In genomic region chr8:4166881-4167525, GRCm38 (mm10) we compare ENCODE assay signal across 8 mouse cellular contexts. TPM values are rescaled to one million over a fixed set of nuclear protein-coding genes. Genes with fewer than 3 reads are reported as not detected.
DNase-seq lines count a peak whose midpoint lies in the region; ATAC-seq and TF ChIP-seq lines count a peak whose summit lies in the region.

No protein-coding gene starts in this region.

- 9% methylated on average over 7 of the region's 10 CpGs for WGBS in heart, embryonic 11.5 days (ENCODE audit: insufficient replicate concordance)
- WGBS in macrophage (ENCODE audit: missing documents), result 7% methylated on average over 10 of the region's 10 CpGs

- peak overlapping the region; percentile 89 for H3K4me3 ChIP-seq in heart, embryonic 11.5 days (ENCODE audit: low read depth, low read length)
- H3K4me3 ChIP-seq in MEL (ENCODE audit: control insufficient read depth in 1 of 2, insufficient read depth in 1 of 2, low read depth in 2 of 2, low read length in 2 of 2) (peak overlapping the region; percentile 55 to 76), macrophage (ENCODE audit: inconsistent target) (peak overlapping the region; percentile 45)

- no peaks in the 10 kb centered on the region for H3K27me3 ChIP-seq in heart, embryonic 11.5 days (ENCODE audit: control insufficient read depth, insufficient read depth, low read length)
- no peaks in the 10 kb centered on the region for H3K27me3 ChIP-seq in MEL (ENCODE audit: control insufficient read depth in 1 of 2, insufficient read depth in 2 of 2, low read length in 2 of 2)

- no peaks in the 10 kb centered on the region for H3K36me3 ChIP-seq in heart, embryonic 11.5 days (ENCODE audit: control insufficient read depth, insufficient read depth, low read length)
- H3K36me3 ChIP-seq in MEL (ENCODE audit: control insufficient read depth in 1 of 2, insufficient read depth in 2 of 2, low read length in 2 of 2) (peaks cover 0 to 9% of the 10 kb centered on the region in 2 experiments; a peak in 2 of 4 replicates), macrophage (ENCODE audit: inconsistent target) (no peaks in the 10 kb centered on the region)

- TF ChIP-seq EP300 in MEL (IDR thresholded peaks at IDR 0.05; ENCODE audit: low read depth in 1 of 2, low read length in 2 of 2), result no peak

- H3K79me2 ChIP-seq in MEL (ENCODE audit: control insufficient read depth, insufficient read depth, low read length, poor library complexity), result peaks cover 4% of the 10 kb centered on the region; the same call in 1 of the 2 replicates
- H3K79me2 ChIP-seq in macrophage (ENCODE audit: inconsistent target), result no peaks in the 10 kb centered on the region

- peak overlapping the region; percentile 92 for H3K4me2 ChIP-seq in heart, embryonic 11.5 days

- no peaks in the 10 kb centered on the region; the same call in 1 of the 2 replicates for H3K4me1 ChIP-seq in heart, embryonic 11.5 days (ENCODE audit: control insufficient read depth, insufficient read depth, low read length)
- H3K4me1 ChIP-seq in MEL (ENCODE audit: control insufficient read depth in 1 of 2, insufficient read depth in 2 of 2, low read length in 2 of 2), result peaks cover 2 to 9% of the 10 kb centered on the region in 2 experiments; a peak in 3 of 4 replicates

- intact Hi-C loops in heart, postnatal 10 days (cut with DNase I), result loop anchor here (10.0 kb wide), 2 partner anchors 448 to 662 kb away; partner anchors contain the start of genes Mcoln1 and Zfp958

- H3K9ac ChIP-seq in heart, embryonic 11.5 days (ENCODE audit: low read depth, low read length), result peak overlapping the region; percentile 84
- peak overlapping the region; percentile 76 for H3K9ac ChIP-seq in MEL (ENCODE audit: control insufficient read depth, low read depth, low read length, poor library complexity, severe bottlenecking)

- no peak for TF ChIP-seq POLR2A in MEL (IDR thresholded peaks at IDR 0.05; ENCODE audit: control insufficient read depth in 1 of 2, insufficient read depth in 1 of 2, low read depth in 1 of 2, low read length in 2 of 2, poor library complexity in 1 of 2)

- no peaks in the 10 kb centered on the region for H3K9me3 ChIP-seq in heart, embryonic 11.5 days (replicated peaks; ENCODE audit: control insufficient read depth, low read length)
- no peaks in the 10 kb centered on the region for H3K9me3 ChIP-seq in MEL (replicated peaks; ENCODE audit: insufficient read depth, low read length)

- no peak for TF ChIP-seq CTCF in MEL (IDR thresholded peaks at IDR 0.05 in 2 of 3, conservative IDR thresholded peaks at IDR 0.05 in 1 of 3; ENCODE audit: control insufficient read depth in 1 of 3, insufficient read depth in 1 of 3, low read depth in 2 of 3, low read length in 3 of 3, poor library complexity in 1 of 3, severe bottlenecking in 1 of 3)

- no peak for DNase-seq in heart, adult 9 months (ENCODE audit: low spot score in 2 of 2)
- DNase-seq in MEL (ENCODE audit: low read depth, low spot score), result peak; percentile 12
- peak; percentile 10 to 19 for DNase-seq in heart, postnatal 10 days
- no peak for DNase-seq in urinary bladder, postnatal 14 days (ENCODE audit: low spot score)
- no peak for DNase-seq in urinary bladder, adult 2 months (ENCODE audit: low spot score)

- ATAC-seq in heart, embryonic 11.5 days (replicated peaks; ENCODE audit: insufficient number of reproducible peaks, low FRiP score, low TSS enrichment), result no peak
- ATAC-seq in activated CD4-positive, CD25-positive, alpha-beta regulatory T cell, adult 4 months, result no peak

- TF ChIP-seq RAD21 in MEL (IDR thresholded peaks at IDR 0.05; ENCODE audit: low read depth, low read length), result no peak

- H3K27ac ChIP-seq in heart, embryonic 11.5 days (ENCODE audit: low read depth, low read length), result no peak overlapping the region
- H3K27ac ChIP-seq in MEL (ENCODE audit: control insufficient read depth, low read depth, low read length), result no peak overlapping the region
- no peak overlapping the region for H3K27ac ChIP-seq in macrophage

TF ChIP-seq in MEL, 35 proteins besides CTCF, POLR2A, EP300 and RAD21:
- no peak for TF ChIP-seq ZC3H11A (IDR thresholded peaks at IDR 0.05; ENCODE audit: low read depth, low read length)
- no peak for TF ChIP-seq ETS1 (IDR thresholded peaks at IDR 0.05; ENCODE audit: low read depth, low read length)
- TF ChIP-seq BHLHE40 (IDR thresholded peaks at IDR 0.05; ENCODE audit: borderline replicate concordance, low read depth, low read length), result no peak
- no peak for TF ChIP-seq MAX (IDR thresholded peaks at IDR 0.05; ENCODE audit: low read length)

RNA-seq across cellular contexts. Expression of gene Evi5l, which starts 0.6 kb away (rescaled TPM):
- 10.3 and 12.7 TPM in 2 replicates for polyA plus RNA-seq in heart, embryonic 11.5 days (2014; fragmentation: Nextera tagmentation; extraction: Ambion mirVana)
- total RNA-seq in MEL (2012; rRNA removed), result 3.2 and 4.5 TPM in 2 replicates
- polyA plus RNA-seq in MEL (2012; ENCODE audit: insufficient read depth in 1 of 2, insufficient read length in 2 of 2, low read depth in 1 of 2, low replicate concordance in 2 of 2, missing spikeins in 1 of 2) (10 to 100 TPM in 1 of 2 experiments, not detected in 1; 10.8 TPM), macrophage (2018) (6.2 to 7.8 TPM (median 7.6 TPM) in 3 replicates)
- total RNA-seq in heart, postnatal 10 days (2021), result 10 to 100 TPM; 23.6 to 24.2 TPM
- 10 to 100 TPM; 11.1 to 60.4 (median 32.1) TPM for total RNA-seq in macrophage (2018; cell fraction: chromatin; rRNA removed)
- 10 to 100 TPM in 2 of 26 experiments, 1 to 10 TPM in 24; 5.5 to 10.5 (median 7.8) TPM for total RNA-seq in macrophage (2018; cell fraction: cytosol; rRNA removed)
- total RNA-seq in macrophage (2018; cell fraction: nucleus; rRNA removed), result 10 to 100 TPM in 19 of 26 experiments, 1 to 10 TPM in 7; 5.3 to 35.8 (median 13.2) TPM
- polyA plus RNA-seq in activated CD4-positive, CD25-positive, alpha-beta regulatory T cell, adult 4 months (2017; shearing (Covaris generic)), result 1 to 10 TPM; 4.1 TPM
- polyA plus RNA-seq in urinary bladder, adult 2 months (2012; rRNA removed), result 13.7 and 19.1 TPM in 2 replicates

RNA-seq across cellular contexts. Expression of gene Cd209g, which starts 33.1 kb away (rescaled TPM):
- not detected in 2 replicates for polyA plus RNA-seq in heart, embryonic 11.5 days (2014; fragmentation: Nextera tagmentation; extraction: Ambion mirVana)
- not detected in 2 replicates for total RNA-seq in MEL (2012; rRNA removed)
- polyA plus RNA-seq in MEL (2012; ENCODE audit: insufficient read depth in 1 of 2, insufficient read length in 2 of 2, low read depth in 1 of 2, low replicate concordance in 2 of 2, missing spikeins in 1 of 2) (not detected), macrophage (2018) (not detected in 3 replicates)
- not detected for total RNA-seq in heart, postnatal 10 days (2021)
- 1 to 10 TPM in 3 of 26 experiments, under 1 TPM in 6, not detected in 17; 0.19 to 1.9 (median 0.81) TPM for total RNA-seq in macrophage (2018; cell fraction: chromatin; rRNA removed)
- 1 to 10 TPM in 1 of 26 experiments, under 1 TPM in 9, not detected in 16; 0.32 to 1.7 (median 0.51) TPM for total RNA-seq in macrophage (2018; cell fraction: cytosol; rRNA removed)
- 1 to 10 TPM in 1 of 26 experiments, under 1 TPM in 5, not detected in 20; 0.11 to 3.5 (median 0.43) TPM for total RNA-seq in macrophage (2018; cell fraction: nucleus; rRNA removed)
- not detected for polyA plus RNA-seq in activated CD4-positive, CD25-positive, alpha-beta regulatory T cell, adult 4 months (2017; shearing (Covaris generic))
- polyA plus RNA-seq in urinary bladder, adult 2 months (2012; rRNA removed), result 6.7 and 13.7 TPM in 2 replicates

RNA-seq across cellular contexts. Expression of gene Prr36, which starts 50.3 kb away (rescaled TPM):
- polyA plus RNA-seq in heart, embryonic 11.5 days (2014; fragmentation: Nextera tagmentation; extraction: Ambion mirVana), result 0.35 and 0.63 TPM in 2 replicates
- total RNA-seq in MEL (2012; rRNA removed), result 0.03 and 0.08 TPM in 2 replicates
- polyA plus RNA-seq in MEL (2012; ENCODE audit: insufficient read depth in 1 of 2, insufficient read length in 2 of 2, low read depth in 1 of 2, low replicate concordance in 2 of 2, missing spikeins in 1 of 2) (under 1 TPM in 1 of 2 experiments, not detected in 1; 0.58 TPM), macrophage (2018) (0.03 TPM in 1 of 3 replicates, not detected in the others)
- total RNA-seq in heart, postnatal 10 days (2021), result under 1 TPM in 1 of 2 experiments, not detected in 1; 0.05 TPM
- under 1 TPM in 1 of 26 experiments, not detected in 25; 0.13 TPM for total RNA-seq in macrophage (2018; cell fraction: chromatin; rRNA removed)
- under 1 TPM in 6 of 26 experiments, not detected in 20; under 0.01 to 0.04 (median 0.03) TPM for total RNA-seq in macrophage (2018; cell fraction: cytosol; rRNA removed)
- under 1 TPM in 1 of 26 experiments, not detected in 25; 0.09 TPM for total RNA-seq in macrophage (2018; cell fraction: nucleus; rRNA removed)
- under 1 TPM in 1 of 2 experiments, not detected in 1; 0.15 TPM for polyA plus RNA-seq in activated CD4-positive, CD25-positive, alpha-beta regulatory T cell, adult 4 months (2017; shearing (Covaris generic))
- 0.72 and 1.1 TPM in 2 replicates for polyA plus RNA-seq in urinary bladder, adult 2 months (2012; rRNA removed)

RNA-seq across cellular contexts. Expression of gene Lrrc8e, which starts 59.6 kb away (rescaled TPM):
- 0.06 TPM in 1 of 2 replicates, not detected in the other for polyA plus RNA-seq in heart, embryonic 11.5 days (2014; fragmentation: Nextera tagmentation; extraction: Ambion mirVana)
- 0.35 and 0.49 TPM in 2 replicates for total RNA-seq in MEL (2012; rRNA removed)
- polyA plus RNA-seq in MEL (2012; ENCODE audit: insufficient read depth in 1 of 2, insufficient read length in 2 of 2, low read depth in 1 of 2, low replicate concordance in 2 of 2, missing spikeins in 1 of 2) (under 1 TPM in 1 of 2 experiments, not detected in 1; 0.36 TPM), macrophage (2018) (not detected in 3 replicates)
- under 1 TPM; 0.12 to 0.42 TPM for total RNA-seq in heart, postnatal 10 days (2021)
- total RNA-seq in macrophage (2018; cell fraction: chromatin; rRNA removed), result not detected
- not detected for total RNA-seq in macrophage (2018; cell fraction: cytosol; rRNA removed)
- total RNA-seq in macrophage (2018; cell fraction: nucleus; rRNA removed), result not detected
- polyA plus RNA-seq in activated CD4-positive, CD25-positive, alpha-beta regulatory T cell, adult 4 months (2017; shearing (Covaris generic)), result not detected
- 15.4 and 15.9 TPM in 2 replicates for polyA plus RNA-seq in urinary bladder, adult 2 months (2012; rRNA removed)

Comparison
In these comparisons a context has a peak if more than half of its experiments do, and no peak if none do; other contexts are left out.
1. DNase-seq: peak in MEL (single experiment) and heart, postnatal 10 days (2 of 2); none in heart, adult 9 months (0 of 2), urinary bladder, postnatal 14 days (single experiment) and urinary bladder, adult 2 months (single experiment).
2. Peak in every context shown above with its lines, with median percentiles within 50 percentile points of each other: H3K4me3 ChIP-seq.